9 mouse cellular contexts compared by ENCODE assay signal in the genomic region with DNA sequence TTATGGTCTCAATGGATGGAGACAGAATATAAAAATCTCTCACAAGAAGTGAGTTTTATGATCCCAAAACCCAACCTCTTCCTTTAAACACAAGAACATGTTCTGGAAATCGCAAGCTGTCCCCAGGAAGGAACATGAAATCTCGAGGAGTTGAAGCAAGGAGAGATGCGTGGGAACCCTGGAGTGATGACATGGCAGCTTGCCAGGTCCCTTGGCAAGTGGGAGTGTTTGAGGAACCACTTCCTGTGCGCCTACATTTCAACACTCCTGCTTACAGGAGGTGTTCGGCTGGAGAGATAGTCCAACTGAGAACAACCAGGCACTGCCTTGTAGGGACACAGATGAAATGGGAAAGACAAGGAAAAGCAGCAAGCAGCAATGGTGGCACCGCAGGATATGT.
DNase-seq lines count a peak whose midpoint lies in the region; ATAC-seq and TF ChIP-seq lines count a peak whose summit lies in the region.
"Had no signal": no experiment of that assay in that cellular context is flagged by ENCODE, and none has a peak within 500 bp of the region (broad histone marks: within the 10 kb centered on the region; RNA-seq: fewer than 3 reads in every experiment).

No protein-coding gene starts in this region.

- TF ChIP-seq CTCF in hindbrain, postnatal 0 days (IDR thresholded peaks at IDR 0.05; ENCODE audit: low read depth): no peak
- TF ChIP-seq CTCF in cortical plate, adult 2 months (IDR thresholded peaks at IDR 0.05; ENCODE audit: extremely low read depth, insufficient read depth, low read length): no peak

- TF ChIP-seq POLR2A in cortical plate, adult 2 months (IDR thresholded peaks at IDR 0.05; ENCODE audit: extremely low read depth, insufficient read depth, low read length): no peak

- no peak overlapping the region for H3K4me3 ChIP-seq in hindbrain, postnatal 0 days (ENCODE audit: low read length)
- H3K4me3 ChIP-seq in hindbrain, embryonic 14.5 days (replicated peaks; ENCODE audit: low read length): no peak overlapping the region
- H3K4me3 ChIP-seq in cortical plate, adult 2 months (ENCODE audit: insufficient read depth, low read length): no peak overlapping the region
- no peak overlapping the region for H3K4me3 ChIP-seq in midbrain, embryonic 14.5 days (replicated peaks; ENCODE audit: low read depth, low read length)

- H3K9ac ChIP-seq in hindbrain, postnatal 0 days (replicated peaks; ENCODE audit: low read length): no peak overlapping the region
- no peak overlapping the region for H3K9ac ChIP-seq in hindbrain, embryonic 14.5 days
- H3K9ac ChIP-seq in midbrain, embryonic 14.5 days (replicated peaks; ENCODE audit: low read length): no peak overlapping the region

- ATAC-seq in hindbrain, postnatal 0 days: no peak
- ATAC-seq in hindbrain, embryonic 14.5 days (ENCODE audit: low FRiP score): no peak
- no peak for ATAC-seq in midbrain, embryonic 14.5 days (ENCODE audit: low FRiP score, low TSS enrichment)

- peak; percentile 27 for DNase-seq in hindbrain, postnatal 0 days (ENCODE audit: low spot score)
- no peak for DNase-seq in hindbrain, embryonic 14.5 days (ENCODE audit: low spot score)
- peak; percentile 48 to 64 for DNase-seq in heart, postnatal 10 days
- peak; percentile 45 for DNase-seq in lung, postnatal 25 days (ENCODE audit: low spot score)
- no peak for DNase-seq in urinary bladder, postnatal 10 days (ENCODE audit: low spot score)
- no peak for DNase-seq in midbrain, embryonic 14.5 days
- DNase-seq in urinary bladder, postnatal 25 days (ENCODE audit: low spot score): no peak

- WGBS in hindbrain, postnatal 0 days: 57% methylated on average over 6 of the region's 6 CpGs
- 75% methylated on average over 6 of the region's 6 CpGs for WGBS in hindbrain, embryonic 14.5 days
- 81% methylated on average over 6 of the region's 6 CpGs for WGBS in midbrain, embryonic 14.5 days

- H3K9me3 ChIP-seq in hindbrain, postnatal 0 days (ENCODE audit: low read length): no peaks in the 10 kb centered on the region
- H3K9me3 ChIP-seq in hindbrain, embryonic 14.5 days (ENCODE audit: control insufficient read depth, low read length): no peaks in the 10 kb centered on the region
- no peaks in the 10 kb centered on the region for H3K9me3 ChIP-seq in midbrain, embryonic 14.5 days (ENCODE audit: control insufficient read depth, low read length)
- H3K9me3 ChIP-seq: G1E had no signal

- H3K4me2 ChIP-seq in hindbrain, postnatal 0 days (ENCODE audit: low read depth, low read length): no peak overlapping the region
- H3K4me2 ChIP-seq in hindbrain, embryonic 14.5 days (replicated peaks): no peak overlapping the region
- no peak overlapping the region for H3K4me2 ChIP-seq in midbrain, embryonic 14.5 days (ENCODE audit: low read length)

- H3K4me1 ChIP-seq in hindbrain, postnatal 0 days (ENCODE audit: insufficient read depth, low read length): no peaks in the 10 kb centered on the region
- H3K4me1 ChIP-seq in hindbrain, embryonic 14.5 days (replicated peaks; ENCODE audit: control insufficient read depth, insufficient read depth, low read length): no peaks in the 10 kb centered on the region
- peaks cover 23% of the 10 kb centered on the region for H3K4me1 ChIP-seq in cortical plate, adult 2 months (ENCODE audit: control insufficient read depth, insufficient read depth, low read length)
- no peaks in the 10 kb centered on the region for H3K4me1 ChIP-seq in midbrain, embryonic 14.5 days (ENCODE audit: control insufficient read depth, insufficient read depth, low read length)

- intact Hi-C loops in heart, postnatal 10 days (cut with DNase I): no loop called here

- H3K27me3 ChIP-seq in hindbrain, postnatal 0 days (ENCODE audit: insufficient read depth, low read length): no peaks in the 10 kb centered on the region
- H3K27me3 ChIP-seq in hindbrain, embryonic 14.5 days (ENCODE audit: control insufficient read depth, insufficient read depth, low read length): no peaks in the 10 kb centered on the region
- no peaks in the 10 kb centered on the region for H3K27me3 ChIP-seq in midbrain, embryonic 14.5 days (ENCODE audit: control insufficient read depth, insufficient read depth, low read length)

- H3K36me3 ChIP-seq in hindbrain, postnatal 0 days (ENCODE audit: insufficient read depth, low read length): no peaks in the 10 kb centered on the region
- H3K36me3 ChIP-seq in hindbrain, embryonic 14.5 days (replicated peaks; ENCODE audit: control insufficient read depth, insufficient read depth): no peaks in the 10 kb centered on the region
- no peaks in the 10 kb centered on the region for H3K36me3 ChIP-seq in midbrain, embryonic 14.5 days (ENCODE audit: control insufficient read depth, insufficient read depth, low read length)
- H3K36me3 ChIP-seq: G1E had no signal

- no peak overlapping the region for H3K27ac ChIP-seq in hindbrain, postnatal 0 days
- no peak overlapping the region for H3K27ac ChIP-seq in hindbrain, embryonic 14.5 days
- H3K27ac ChIP-seq in cortical plate, adult 2 months (ENCODE audit: insufficient read depth, low read length): peak overlapping the region; percentile 96; the same call in 1 of the 2 replicates
- H3K27ac ChIP-seq in midbrain, embryonic 14.5 days (replicated peaks; ENCODE audit: low read depth, low read length): no peak overlapping the region

Comparison
In these comparisons a context has a peak if more than half of its experiments do, and no peak if none do; other contexts are left out.
1. DNase-seq: peak in hindbrain, postnatal 0 days (single experiment), heart, postnatal 10 days (2 of 2) and lung, postnatal 25 days (single experiment); none in hindbrain, embryonic 14.5 days (single experiment), urinary bladder, postnatal 10 days (single experiment), midbrain, embryonic 14.5 days (single experiment) and urinary bladder, postnatal 25 days (single experiment).